Mouse (Mus musculus) hindbrain, postnatal 0 days (tissue): ENCODE measurements around the gene Fam162a. TPM values are rescaled to one million over a fixed set of nuclear protein-coding genes. Genes with fewer than 3 reads are reported as not detected.
"Not testable (repeated sequence)": the region's sequence is repeated elsewhere in the genome, so short reads cannot be mapped to it uniquely, and the experiment has no call there.

Experiments
- ATAC-seq: fragments of 200-750 bp; cut with Nextera tagmentation; 2 replicates; pipeline ENCODE4 v1.8.0; 2017; ENCODE audit warnings: mild to moderate bottlenecking, moderate TSS enrichment, moderate library complexity
- DNase-seq: peaks from one replicate; pipeline ENCODE4 v3.0.0-alpha.2; 2015; ENCODE audit warnings: low spot score
- H3K27ac ChIP-seq: fragments of 300-500 bp; sonication (generic); 2 replicates; pipeline ENCODE4 v1.5.1; 2014; ENCODE audit warnings: mild to moderate bottlenecking
- H3K27me3 ChIP-seq: fragments of 300-500 bp; sonication (generic); 2 replicates; pipeline ENCODE4 v1.6.1; 2014; ENCODE audit warnings: low read length, mixed read lengths; ENCODE audit not compliant: insufficient read depth
- H3K36me3 ChIP-seq: fragments of 300-500 bp; sonication (generic); 2 replicates; pipeline ENCODE4 v1.6.1; 2014; ENCODE audit warnings: low read length, mixed read lengths; ENCODE audit not compliant: insufficient read depth
- H3K4me1 ChIP-seq: fragments of 300-500 bp; sonication (generic); 2 replicates; pipeline ENCODE4 v1.6.1; 2014; ENCODE audit warnings: antibody characterized with exemption, low read length, mixed read lengths; ENCODE audit not compliant: insufficient read depth
- H3K4me2 ChIP-seq: fragments of 300-500 bp; sonication (generic); 2 replicates; pipeline ENCODE4 v1.6.1; 2014; ENCODE audit warnings: low read depth, mild to moderate bottlenecking, low read length, moderate library complexity, mixed read lengths
- H3K4me3 ChIP-seq: fragments of 300-500 bp; sonication (generic); 2 replicates; pipeline ENCODE4 v1.5.1; 2014; ENCODE audit warnings: low read length
- H3K9ac ChIP-seq: fragments of 300-500 bp; sonication (generic); replicated peaks from 2 replicates; pipeline ENCODE4 v1.6.1; 2014; ENCODE audit warnings: mild to moderate bottlenecking, low read length, moderate library complexity, mixed read lengths
- H3K9me3 ChIP-seq: fragments of 300-500 bp; sonication (generic); 2 replicates; pipeline ENCODE4 v1.6.1; 2016; ENCODE audit warnings: low read length, mixed read lengths
- CTCF ChIP-seq: IDR thresholded peaks from 2 replicates; pipeline ENCODE4 v1.5.1; 2016; ENCODE audit warnings: antibody characterized with exemption, control low read depth, low read depth
- WGBS: fragments of 180-500 bp; shearing (Covaris S2); extraction: QIAGEN DNeasy Blood & Tissue Kit; methylation state at CpG from one replicate; pipeline ENCODE4 v1.1.7; 2014; 5-methylcytosine and 5-hydroxymethylcytosine counted together
- polyA plus RNA-seq: library from polyadenylated mRNA; unstranded; fragments of >200 nt; fragmentation: Nextera tagmentation; extraction: Ambion mirVana; gene quantifications from 2 replicates; pipeline ENCODE4 v1.2.1, GENCODE M21; 2015
- total RNA-seq: library from RNA; depleted of rRNA; stranded (reverse); fragments of >200 nt; gene quantifications from 2 replicates; pipeline ENCODE4 v1.2.3, GENCODE M21; 2014

Fam162a gene
- total and polyA plus RNA-seq, 2 experiments from 2014 or later = 8.3 to 146 TPM

GRCm38 (mm10) chr16:36047538-36047937 lies 23.9 kb downstream of the Fam162a start:
- WGBS = 90% methylated on average over 4 of the region's 4 CpGs
- Histone ChIP-seq H3K36me3 (peaks cover 41% of the 10 kb centered on the region), H3K27me3 (no peaks in the 10 kb centered on the region), H3K9ac (no peak overlapping the region), H3K4me3 (no peak overlapping the region), H3K27ac (no peak overlapping the region), H3K9me3 (no peaks in the 10 kb centered on the region), H3K4me2 (no peak overlapping the region), H3K4me1 (no peaks in the 10 kb centered on the region)
- ATAC-seq = no peak
- no peak for TF ChIP-seq CTCF
- DNase-seq = no peak

- ATAC-seq (no peak), DNase-seq (no peak)
- Histone ChIP-seq H3K9ac (no peak overlapping the region), H3K36me3 (peaks cover 23% of the 10 kb centered on the region), H3K27ac (no peak overlapping the region), H3K4me1 (no peaks in the 10 kb centered on the region), H3K4me2 (no peak overlapping the region), H3K4me3 (no peak overlapping the region), H3K27me3 (no peaks in the 10 kb centered on the region), H3K9me3 (no peaks in the 10 kb centered on the region)
- 87% methylated on average over 4 of the region's 4 CpGs for WGBS
- no peak for TF ChIP-seq CTCF
Measured at GRCm38 (mm10) chr16:36043964-36044363, 27.4 kb downstream of the Fam162a start.

- WGBS = 85% methylated on average over 10 of the region's 10 CpGs
- TF ChIP-seq CTCF = no peak
- no peak for DNase-seq
Measured at GRCm38 (mm10) chr16:36043073-36043472, 28.3 kb downstream of the Fam162a start.

GRCm38 (mm10) chr16:36041625-36042020 lies 29.8 kb downstream of the Fam162a start:
- no peak for ATAC-seq
- Histone ChIP-seq H3K27ac (peak overlapping the region; percentile 80), H3K4me2 (peak overlapping the region; percentile 80), H3K4me3 (peak overlapping the region; percentile 66), H3K36me3 (peaks cover 13% of the 10 kb centered on the region), H3K27me3 (no peaks in the 10 kb centered on the region), H3K9me3 (no peaks in the 10 kb centered on the region), H3K4me1 (no peaks in the 10 kb centered on the region), H3K9ac (peak overlapping the region; percentile 65)
- DNase-seq = no peak
- 32% methylated on average over 11 of the region's 11 CpGs for WGBS
- no peak for TF ChIP-seq CTCF

More at GRCm38 (mm10) chr16:36043073-36043472, 28.3 kb downstream of the Fam162a start:
- Histone ChIP-seq H3K4me3 (no peak overlapping the region), H3K27me3 (no peaks in the 10 kb centered on the region), H3K9me3 (no peaks in the 10 kb centered on the region), H3K9ac (no peak overlapping the region), H3K4me2 (no peak overlapping the region), H3K36me3 (peaks cover 16% of the 10 kb centered on the region), H3K27ac (no peak overlapping the region), H3K4me1 (no peaks in the 10 kb centered on the region)
- no peak for ATAC-seq

- Histone ChIP-seq H3K4me2 (peak within 1 kb of the TSS; percentile 80), H3K9me3 (no peaks in the 10 kb centered on the region), H3K9ac (peak within 1 kb of the TSS; percentile 65), H3K27ac (peak within 1 kb of the TSS; percentile 80), H3K4me1 (no peaks in the 10 kb centered on the region), H3K4me3 (peak within 1 kb of the TSS; percentile 66), H3K27me3 (no peaks in the 10 kb centered on the region), H3K36me3 (peaks cover 6% of the 10 kb centered on the region)
- no peak for TF ChIP-seq CTCF
- WGBS = 2% methylated on average over 39 of the region's 39 CpGs
- ATAC-seq (peak; percentile 98), DNase-seq (peak; percentile 100)
Measured at GRCm38 (mm10) chr16:36040640-36041624, 30.5 kb downstream of the Fam162a start, which contains the start of gene Wdr5b. Gene Wdr5b, plus strand, starts transcription at chr16:36041190.

GRCm38 (mm10) chr16:36028120-36028519 lies 43.3 kb downstream of the Fam162a start:
- H3K4me2 ChIP-seq, H3K4me1 ChIP-seq, DNase-seq, H3K27me3 ChIP-seq, H3K9me3 ChIP-seq, H3K4me3 ChIP-seq, ATAC-seq, H3K27ac ChIP-seq, H3K9ac ChIP-seq: not testable (repeated sequence)
- 97% methylated on average over 1 of the region's 2 CpGs for WGBS
- peaks cover 31% of the 10 kb centered on the region; the same call in 1 of the 2 replicates for H3K36me3 ChIP-seq

GRCm38 (mm10) chr16:36016335-36016734 lies 55.1 kb downstream of the Fam162a start:
- H3K27me3 ChIP-seq = no peaks in the 10 kb centered on the region
- no peaks in the 10 kb centered on the region for H3K9me3 ChIP-seq
- WGBS = 97% methylated on average over 1 of the region's 1 CpGs
- no peak for ATAC-seq
- DNase-seq = no peak
- H3K4me3 ChIP-seq = no peak overlapping the region
- H3K9ac ChIP-seq = no peak overlapping the region
- no peak overlapping the region for H3K4me2 ChIP-seq
- H3K4me1 ChIP-seq = no peaks in the 10 kb centered on the region
- TF ChIP-seq CTCF = no peak
- peaks cover 25% of the 10 kb centered on the region for H3K36me3 ChIP-seq
- H3K27ac ChIP-seq = no peak overlapping the region
